Mouse (Mus musculus): ENCODE measurements at regions not wholly inside any gene's neighbourhood (a gene's known extent, or its start where the extent isn't known, plus 50 kb on each side); places are given as distances from the start of the nearest gene placed in this dataset.

DNA sequence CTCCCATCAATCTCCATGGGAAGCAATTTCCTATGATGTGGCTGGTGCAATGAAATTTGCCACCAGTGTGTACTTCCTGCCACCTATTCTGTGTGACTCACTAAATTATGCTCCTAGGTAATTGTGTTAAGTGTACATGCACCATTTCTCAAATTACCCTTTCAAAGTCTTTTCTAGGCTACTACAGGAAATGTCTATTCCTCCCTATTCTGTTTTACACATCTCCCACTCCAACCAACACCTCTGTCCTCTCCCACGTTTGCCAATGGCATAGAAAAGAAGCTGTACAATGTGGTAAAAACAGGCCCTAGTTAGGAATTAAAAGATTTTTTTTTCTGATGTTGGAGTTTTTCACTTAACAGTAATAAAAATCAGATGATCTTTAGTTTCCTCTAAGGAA lies 404.5 kb upstream of the Lsamp start:
- TF ChIP-seq CTCF (IDR thresholded peaks at IDR 0.05; ENCODE audit: low read depth) (no peak), EP300 (IDR thresholded peaks at IDR 0.05; ENCODE audit: low read depth) (no peak)

Data from liver, postnatal 0 days (tissue).